In the genomic region with DNA sequence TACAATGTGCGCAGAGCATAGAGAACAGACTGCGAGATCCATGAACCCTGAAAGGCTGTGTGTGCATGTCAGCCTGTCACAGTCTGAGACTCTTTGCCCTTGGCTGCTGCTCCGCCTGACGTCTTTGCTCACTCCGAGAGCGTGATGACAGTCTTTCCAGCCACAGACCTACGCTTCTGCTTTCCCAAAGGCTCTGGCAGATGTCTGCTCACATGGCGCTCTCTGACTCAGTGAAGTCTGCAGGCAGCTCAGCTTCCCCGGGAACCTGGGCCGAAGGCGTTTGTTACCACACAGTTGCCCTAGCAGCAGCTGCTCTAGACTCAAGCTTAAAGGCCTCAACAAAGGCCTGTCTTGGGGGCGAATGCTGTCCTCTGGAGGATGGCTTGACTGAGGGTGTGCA, we compare ENCODE assay signal across 9 mouse cellular contexts. TPM values are rescaled to one million over a fixed set of nuclear protein-coding genes. Genes with fewer than 3 reads are reported as not detected.
DNase-seq lines count a peak whose midpoint lies in the region; ATAC-seq and TF ChIP-seq lines count a peak whose summit lies in the region.
"Had no signal": no experiment of that assay in that cellular context is flagged by ENCODE, and none has a peak within 500 bp of the region (broad histone marks: within the 10 kb centered on the region; RNA-seq: fewer than 3 reads in every experiment).

No protein-coding gene starts in this region.

- DNase-seq in adrenal gland, postnatal 25 days = peak; percentile 62
- DNase-seq in gastrocnemius, postnatal 10 days = peak; percentile 34
- DNase-seq in lung, embryonic 14.5 days = peak; percentile 68
- DNase-seq in right cerebral cortex, postnatal 14 days = peak; percentile 74

- H3K4me2 ChIP-seq in forebrain, embryonic 13.5 days = 0 out of 2 replicates have a peak overlapping the region, but pooled peaks have one; percentile 5
- no peak overlapping the region for H3K4me2 ChIP-seq in forebrain, embryonic 12.5 days
- 0 out of 2 replicates have a peak overlapping the region, but pooled peaks have one; percentile 10 for H3K4me2 ChIP-seq in hindbrain, embryonic 15.5 days
- H3K4me2 ChIP-seq in lung, embryonic 14.5 days = no peak overlapping the region

- H3K9ac ChIP-seq in forebrain, embryonic 13.5 days = 0 out of 2 replicates have a peak overlapping the region, but pooled peaks have one; percentile 27
- H3K9ac ChIP-seq in forebrain, embryonic 12.5 days = no peak overlapping the region
- no peak overlapping the region for H3K9ac ChIP-seq in hindbrain, embryonic 15.5 days
- 0 out of 2 replicates have a peak overlapping the region, but pooled peaks have one; percentile 11 for H3K9ac ChIP-seq in lung, embryonic 14.5 days

- peaks cover 42% of the 10 kb centered on the region for H3K4me1 ChIP-seq in forebrain, embryonic 13.5 days
- peaks cover 29% of the 10 kb centered on the region for H3K4me1 ChIP-seq in forebrain, embryonic 12.5 days
- H3K4me1 ChIP-seq in hindbrain, embryonic 15.5 days (replicated peaks) = peaks cover 34% of the 10 kb centered on the region
- H3K4me1 ChIP-seq in lung, embryonic 14.5 days (ENCODE audit: insufficient read depth) = peaks cover 17% of the 10 kb centered on the region; the same call in 1 of the 2 replicates

- H3K27me3 ChIP-seq in forebrain, embryonic 13.5 days = no peaks in the 10 kb centered on the region
- H3K27me3 ChIP-seq in forebrain, embryonic 12.5 days = 0 out of 2 replicates have a peak, but pooled peaks cover 2% of the 10 kb centered on the region
- no peaks in the 10 kb centered on the region for H3K27me3 ChIP-seq in hindbrain, embryonic 15.5 days
- H3K27me3 ChIP-seq in lung, embryonic 14.5 days (ENCODE audit: insufficient read depth, low read length) = no peaks in the 10 kb centered on the region

- H3K4me3 ChIP-seq in forebrain, embryonic 13.5 days = no peak overlapping the region
- no peak overlapping the region for H3K4me3 ChIP-seq in forebrain, embryonic 12.5 days (replicated peaks)
- H3K4me3 ChIP-seq in hindbrain, embryonic 15.5 days = no peak overlapping the region
- H3K4me3 ChIP-seq in lung, embryonic 14.5 days (ENCODE audit: low read depth, low read length) = no peak overlapping the region

- no peaks in the 10 kb centered on the region for H3K9me3 ChIP-seq in forebrain, embryonic 13.5 days (replicated peaks)
- H3K9me3 ChIP-seq in forebrain, embryonic 12.5 days = no peaks in the 10 kb centered on the region
- no peaks in the 10 kb centered on the region for H3K9me3 ChIP-seq in hindbrain, embryonic 15.5 days
- H3K9me3 ChIP-seq in lung, embryonic 14.5 days (ENCODE audit: low read depth, low read length) = no peaks in the 10 kb centered on the region

- peak; percentile 40; the same call in 1 of the 2 replicates for ATAC-seq in forebrain, embryonic 13.5 days
- no peak for ATAC-seq in forebrain, embryonic 12.5 days (ENCODE audit: low FRiP score)
- peak; percentile 23; the same call in 1 of the 2 replicates for ATAC-seq in hindbrain, embryonic 15.5 days (ENCODE audit: low FRiP score, low read depth)
- ATAC-seq in lung, embryonic 14.5 days (ENCODE audit: insufficient read depth) = peak; percentile 3; the same call in 1 of the 2 replicates
- no peak for ATAC-seq in inflammation-experienced regulatory T-cells, adult 6 months

- 52% methylated on average over 12 of the region's 12 CpGs for WGBS in forebrain, embryonic 13.5 days
- 56% methylated on average over 12 of the region's 12 CpGs for WGBS in forebrain, embryonic 12.5 days
- WGBS in hindbrain, embryonic 15.5 days = 32% methylated on average over 12 of the region's 12 CpGs
- WGBS in lung, embryonic 14.5 days = 42% methylated on average over 12 of the region's 12 CpGs

- no peak for TF ChIP-seq CTCF in lung, embryonic 14.5 days (IDR thresholded peaks at IDR 0.05; ENCODE audit: low read depth)

- peak overlapping the region; percentile 14 for H3K27ac ChIP-seq in forebrain, embryonic 13.5 days
- H3K27ac ChIP-seq in forebrain, embryonic 12.5 days = no peak overlapping the region
- H3K27ac ChIP-seq in hindbrain, embryonic 15.5 days (replicated peaks) = peak overlapping the region; percentile 44; the same call in 1 of the 2 replicates
- peak overlapping the region; percentile 64 for H3K27ac ChIP-seq in lung, embryonic 14.5 days (ENCODE audit: low read depth)

- H3K36me3 ChIP-seq in forebrain, embryonic 13.5 days (ENCODE audit: poor library complexity, severe bottlenecking) = no peaks in the 10 kb centered on the region
- H3K36me3 ChIP-seq in forebrain, embryonic 12.5 days (replicated peaks) = no peaks in the 10 kb centered on the region
- no peaks in the 10 kb centered on the region for H3K36me3 ChIP-seq in hindbrain, embryonic 15.5 days
- no peaks in the 10 kb centered on the region for H3K36me3 ChIP-seq in lung, embryonic 14.5 days (ENCODE audit: insufficient read depth)

RNA-seq across cellular contexts. Expression of gene Stxbp3, which starts 15.0 kb away (rescaled TPM):
- 16.0 and 17.1 TPM in 2 replicates for polyA plus RNA-seq in forebrain, embryonic 13.5 days (2015; fragmentation: Nextera tagmentation; extraction: Ambion mirVana)
- polyA plus RNA-seq in forebrain, embryonic 12.5 days (2016; fragmentation: Nextera tagmentation; extraction: Ambion mirVana) = 21.3 and 23.1 TPM in 2 replicates
- 45.0 and 63.2 TPM in 2 replicates for total RNA-seq in adrenal gland, postnatal 25 days (2021)
- 10 to 100 TPM; 31.8 to 38.5 TPM for total RNA-seq in gastrocnemius, postnatal 10 days (2021)
- polyA plus RNA-seq in hindbrain, embryonic 15.5 days (2015; fragmentation: Nextera tagmentation; extraction: Ambion mirVana) = 14.5 and 15.5 TPM in 2 replicates
- polyA plus RNA-seq in lung, embryonic 14.5 days (2014; fragmentation: Nextera tagmentation; extraction: Ambion mirVana) = 33.8 and 35.0 TPM in 2 replicates
- polyA plus RNA-seq in inflammation-experienced regulatory T-cells, adult 6 months (2017; shearing (Covaris generic)) = 10 to 100 TPM; 72.7 to 91.3 (median 78.2) TPM

RNA-seq across cellular contexts. Expression of gene Fndc7, which starts 34.4 kb away (rescaled TPM):
- polyA plus RNA-seq in forebrain, embryonic 13.5 days (2015; fragmentation: Nextera tagmentation; extraction: Ambion mirVana) = not detected in 2 replicates
- polyA plus RNA-seq in forebrain, embryonic 12.5 days (2016; fragmentation: Nextera tagmentation; extraction: Ambion mirVana) = 0.22 TPM in 1 of 2 replicates, not detected in the other
- 0.57 and 0.79 TPM in 2 replicates for total RNA-seq in adrenal gland, postnatal 25 days (2021)
- under 1 TPM; 0.07 to 0.34 TPM for total RNA-seq in gastrocnemius, postnatal 10 days (2021)
- polyA plus RNA-seq in hindbrain, embryonic 15.5 days (2015; fragmentation: Nextera tagmentation; extraction: Ambion mirVana) = 0.05 TPM in 1 of 2 replicates, not detected in the other
- 0.12 and 0.59 TPM in 2 replicates for polyA plus RNA-seq in lung, embryonic 14.5 days (2014; fragmentation: Nextera tagmentation; extraction: Ambion mirVana)
- polyA plus RNA-seq in inflammation-experienced regulatory T-cells, adult 6 months (2017; shearing (Covaris generic)) = under 1 TPM in 1 of 3 experiments, not detected in 2; 0.21 TPM
- total RNA-seq: MEL had no signal

RNA-seq across cellular contexts. Expression of gene Prpf38b, which starts 56.2 kb away (rescaled TPM):
- polyA plus RNA-seq in forebrain, embryonic 13.5 days (2015; fragmentation: Nextera tagmentation; extraction: Ambion mirVana) = 74.3 and 74.9 TPM in 2 replicates
- 85.1 and 87.0 TPM in 2 replicates for polyA plus RNA-seq in forebrain, embryonic 12.5 days (2016; fragmentation: Nextera tagmentation; extraction: Ambion mirVana)
- total RNA-seq in adrenal gland, postnatal 25 days (2021) = 77.1 and 78.8 TPM in 2 replicates
- total RNA-seq in gastrocnemius, postnatal 10 days (2021) = 10 to 100 TPM; 24.3 to 31.5 TPM
- 51.8 and 54.4 TPM in 2 replicates for polyA plus RNA-seq in hindbrain, embryonic 15.5 days (2015; fragmentation: Nextera tagmentation; extraction: Ambion mirVana)
- 65.8 and 72.0 TPM in 2 replicates for polyA plus RNA-seq in lung, embryonic 14.5 days (2014; fragmentation: Nextera tagmentation; extraction: Ambion mirVana)
- polyA plus RNA-seq in inflammation-experienced regulatory T-cells, adult 6 months (2017; shearing (Covaris generic)) = 100 to 1,000 TPM in 2 of 3 experiments, 10 to 100 TPM in 1; 89.4 to 147 (median 131) TPM

Comparison
In these comparisons a context has a peak if more than half of its experiments do, and no peak if none do; other contexts are left out.
1. ATAC-seq: peak in forebrain, embryonic 13.5 days (single experiment), hindbrain, embryonic 15.5 days (single experiment) and lung, embryonic 14.5 days (single experiment); none in forebrain, embryonic 12.5 days (single experiment) and inflammation-experienced regulatory T-cells, adult 6 months (single experiment).
2. H3K4me2 ChIP-seq: peak in forebrain, embryonic 13.5 days (single experiment) and hindbrain, embryonic 15.5 days (single experiment); none in forebrain, embryonic 12.5 days (single experiment) and lung, embryonic 14.5 days (single experiment).
3. H3K9ac ChIP-seq: peak in forebrain, embryonic 13.5 days (single experiment) and lung, embryonic 14.5 days (single experiment); none in forebrain, embryonic 12.5 days (single experiment) and hindbrain, embryonic 15.5 days (single experiment).
4. Peak in every context shown above with its lines, with median percentiles within 50 percentile points of each other: DNase-seq.